Mouse (Mus musculus) right cerebral cortex, postnatal 36 days (tissue): ENCODE results near the gene AL607142.1.

Experiments used
- DNase-seq, 2 experiments: peaks; one replicate each; pipeline ENCODE4 v3.0.0; 2022; ENCODE audit warnings: low spot score in 2 of 2, mixed read lengths in 1 of 2

AL607142.1 gene

DNA sequence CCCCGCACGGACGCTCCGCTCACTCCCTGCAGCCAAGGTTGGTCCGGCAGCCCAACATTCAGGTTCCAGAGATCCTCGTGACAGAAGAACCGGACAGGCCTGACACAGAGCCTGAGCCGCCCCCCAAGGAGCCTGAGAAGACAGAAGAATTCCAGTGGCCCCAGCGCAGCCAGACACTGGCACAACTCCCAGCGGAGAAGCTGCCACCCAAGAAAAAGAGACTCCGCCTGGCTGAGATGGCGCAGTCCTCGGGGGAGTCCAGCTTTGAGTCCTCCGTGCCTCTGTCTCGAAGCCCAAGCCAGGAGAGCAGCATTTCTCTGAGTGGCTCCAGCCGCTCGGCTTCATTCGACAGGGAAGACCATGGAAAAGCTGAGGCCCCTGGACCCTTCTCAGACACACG lies 32.1 kb downstream of the AL607142.1 start:
- no peak for DNase-seq

DNA sequence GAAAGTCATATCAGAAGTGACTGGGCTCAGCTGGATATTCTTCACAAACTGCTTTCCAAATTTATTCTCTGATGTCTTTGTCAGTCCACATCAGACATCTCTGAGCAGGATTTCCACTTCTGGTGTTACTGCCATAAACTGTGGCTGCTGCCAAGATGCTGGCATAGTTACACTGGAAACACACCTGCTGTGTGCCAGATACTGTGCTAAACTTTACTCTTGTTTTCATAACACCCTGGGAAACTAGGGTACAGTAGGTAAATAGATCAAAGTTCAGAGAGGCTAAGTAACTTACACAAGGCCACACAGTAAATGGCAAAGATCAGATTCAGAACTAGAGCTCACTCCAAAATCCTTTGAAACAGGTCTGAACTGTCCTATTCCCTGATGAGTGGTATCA lies 36.4 kb downstream of the AL607142.1 start:
- no peak for DNase-seq

DNA sequence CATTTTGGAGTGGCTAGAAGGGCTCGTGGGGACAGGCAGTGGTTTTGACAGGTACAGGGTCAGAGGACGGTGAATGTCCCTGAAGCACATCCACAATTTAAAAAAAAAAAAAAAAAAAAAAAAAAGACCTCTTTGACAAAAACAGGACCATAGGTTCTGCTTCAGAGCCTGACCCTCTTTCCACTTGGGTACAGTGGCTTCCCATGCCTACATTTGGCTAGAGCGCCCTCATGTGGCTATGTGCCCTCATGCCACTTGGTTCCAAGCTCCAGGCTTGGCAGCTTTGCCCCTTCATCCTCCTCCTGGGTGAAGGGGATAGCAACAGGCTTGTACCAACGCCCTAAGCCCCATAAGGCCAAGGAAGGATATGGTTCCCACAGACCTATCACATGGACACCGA lies 39.8 kb downstream of the AL607142.1 start:
- DNase-seq = peak in 1 of 2 experiments; percentile 55

DNA sequence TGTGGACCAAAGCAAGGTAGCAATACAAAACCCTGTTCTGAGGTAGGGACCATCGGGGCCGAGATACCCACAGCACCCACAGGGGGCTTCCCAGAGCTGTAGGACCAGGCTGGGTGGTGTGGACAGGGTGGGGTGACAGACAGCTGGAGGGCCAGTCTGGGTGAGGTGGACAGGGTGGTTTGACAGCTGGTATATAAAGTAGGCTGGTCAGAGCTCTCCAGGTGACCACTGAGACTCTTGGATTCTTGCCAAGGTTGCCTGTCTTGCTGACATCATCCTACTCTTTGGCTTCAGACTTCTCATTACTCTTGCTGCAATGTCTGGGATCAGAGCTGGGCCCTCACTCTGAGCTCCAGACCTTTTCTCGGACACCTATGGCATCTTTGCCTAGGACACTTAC lies 41.6 kb downstream of the AL607142.1 start:
- no peak for DNase-seq

DNA sequence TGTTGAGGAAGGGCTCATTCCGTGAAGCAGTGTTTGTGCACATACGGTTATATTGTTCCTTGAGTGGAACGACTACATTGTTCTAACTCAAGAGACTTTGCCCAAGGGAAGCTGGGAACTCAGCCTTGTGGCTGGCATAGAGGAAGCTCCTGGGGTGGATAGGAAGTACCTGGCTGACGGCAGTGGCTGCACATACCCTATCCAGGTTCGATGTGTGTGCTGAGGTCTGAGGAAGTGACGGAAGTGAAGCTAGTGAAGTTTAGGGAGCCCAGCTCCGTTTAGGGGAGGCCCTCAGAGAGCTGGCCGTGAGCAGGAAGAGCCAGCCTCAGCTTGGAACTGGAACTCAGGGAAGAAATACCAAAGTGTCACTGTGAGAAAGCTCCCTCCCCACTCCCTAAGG lies 43.0 kb downstream of the AL607142.1 start:
- DNase-seq = no peak

DNA sequence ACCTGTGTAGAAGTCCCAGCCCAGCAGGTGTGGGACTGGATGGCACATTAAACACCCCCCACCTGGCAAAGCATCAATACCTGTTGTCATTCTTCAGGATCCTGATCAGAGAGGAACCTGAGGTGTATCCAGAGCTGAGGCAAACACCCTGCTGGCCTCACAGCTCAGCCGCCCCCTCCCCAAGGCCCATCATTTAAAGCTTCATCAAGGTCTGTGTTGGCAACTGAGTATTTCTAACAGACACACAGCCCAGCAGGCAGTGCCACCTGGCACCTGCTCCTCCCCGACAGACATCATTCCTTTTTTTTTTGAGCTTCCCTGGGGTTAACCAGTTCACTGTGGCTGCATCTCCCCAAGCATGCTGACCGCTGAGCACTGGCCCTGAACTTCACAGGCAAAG lies 50.7 kb downstream of the AL607142.1 start:
- DNase-seq = no peak

DNA sequence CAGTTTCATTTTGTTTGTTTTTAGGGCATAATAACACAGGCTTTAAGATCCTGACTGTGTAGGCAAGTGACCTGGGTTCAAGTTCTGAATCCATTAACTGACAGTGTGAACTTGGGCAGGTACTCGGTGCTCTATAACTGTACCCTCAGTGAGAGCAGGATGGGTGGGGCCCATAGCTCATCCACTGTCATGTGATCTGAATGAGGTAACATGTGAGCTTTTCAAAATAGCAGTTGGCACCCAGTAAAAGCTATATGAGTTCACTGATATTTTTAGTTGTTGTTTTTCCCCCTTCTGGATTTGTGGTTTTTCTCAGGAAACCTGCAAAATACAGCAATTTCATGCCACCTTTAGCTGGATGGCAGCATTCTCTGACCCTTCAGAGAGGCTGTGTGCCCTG lies 51.5 kb downstream of the AL607142.1 start:
- no peak for DNase-seq

DNA sequence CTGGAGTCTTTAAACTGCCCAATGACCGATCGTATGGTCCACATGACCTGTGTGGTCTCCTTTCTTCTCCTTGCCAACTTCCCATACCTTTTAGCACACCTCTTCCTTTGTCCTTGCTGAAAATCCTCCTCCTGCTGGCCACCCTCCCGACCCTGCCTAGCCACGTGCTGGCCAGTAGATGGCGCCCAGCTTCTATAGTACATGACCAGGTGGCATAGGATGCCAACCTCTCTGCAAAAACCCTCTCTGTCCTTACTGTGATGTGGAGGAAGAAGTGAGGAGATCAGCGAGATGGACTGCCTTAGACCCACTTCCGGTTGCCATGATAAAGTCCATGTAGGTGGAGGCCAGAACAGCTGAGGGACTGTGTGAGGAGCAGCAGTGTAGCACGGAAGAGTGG lies 55.5 kb downstream of the AL607142.1 start:
- peak in 1 of 2 experiments; percentile 42 for DNase-seq

DNA sequence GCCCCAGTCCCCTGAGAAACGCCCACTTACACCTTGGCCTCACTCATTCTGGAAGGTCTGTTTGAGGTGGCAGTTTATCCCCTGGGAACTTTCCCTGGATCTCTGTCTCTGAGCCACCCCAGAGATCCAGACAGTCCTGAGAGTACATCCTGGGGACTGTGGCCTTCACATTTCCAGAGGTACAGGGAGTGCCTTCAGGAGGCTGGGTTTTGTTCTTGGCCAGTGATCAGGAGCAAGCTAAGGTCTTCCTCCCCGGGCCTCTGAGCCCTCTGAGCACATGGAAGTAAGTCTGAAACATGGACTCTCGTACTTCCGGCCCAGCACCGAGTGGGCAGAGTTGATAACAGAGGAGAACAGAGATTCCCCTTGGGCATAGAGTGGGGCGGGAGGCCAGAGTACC lies 59.9 kb downstream of the AL607142.1 start:
- DNase-seq = no peak

DNA sequence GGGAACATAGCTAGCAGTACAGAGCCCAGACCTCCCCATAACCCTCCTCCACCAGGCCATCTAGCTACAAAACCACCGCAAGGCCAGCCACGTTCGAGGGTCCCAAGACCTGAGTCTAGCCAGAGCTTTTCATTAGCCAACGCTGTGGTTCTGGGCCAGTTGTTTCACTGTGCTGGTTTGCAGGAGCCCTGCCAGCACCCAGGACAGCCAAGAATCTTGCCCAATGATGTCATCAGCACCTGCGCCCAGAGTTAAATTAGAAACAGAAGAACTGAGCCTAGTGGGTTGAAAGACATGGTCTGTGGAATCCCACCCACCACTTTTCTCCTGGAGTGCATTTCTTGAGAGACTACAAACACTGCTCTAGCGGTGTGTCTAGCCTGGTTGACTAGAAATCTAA lies 61.3 kb downstream of the AL607142.1 start:
- peak; percentile 51 to 63 for DNase-seq

DNA sequence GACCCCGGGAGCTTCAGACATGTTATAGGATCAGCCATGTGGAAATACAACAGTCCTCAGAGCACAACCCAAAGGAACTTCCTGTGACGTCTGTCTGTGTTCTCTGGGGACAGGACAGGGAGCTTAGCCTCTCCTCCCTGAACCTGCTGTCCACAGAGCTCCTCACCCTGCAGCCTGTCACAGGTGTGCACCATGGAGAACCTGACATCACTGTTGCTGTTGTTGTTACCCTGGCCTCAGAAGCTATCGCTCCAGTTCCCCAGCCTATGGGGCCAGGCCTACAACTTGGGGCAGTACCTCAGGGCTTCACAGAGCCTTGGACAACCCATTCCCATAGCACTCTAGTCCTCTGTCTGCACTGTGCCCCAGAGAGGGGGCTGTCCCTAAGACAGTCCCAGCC lies 62.5 kb downstream of the AL607142.1 start:
- no peak for DNase-seq

DNA sequence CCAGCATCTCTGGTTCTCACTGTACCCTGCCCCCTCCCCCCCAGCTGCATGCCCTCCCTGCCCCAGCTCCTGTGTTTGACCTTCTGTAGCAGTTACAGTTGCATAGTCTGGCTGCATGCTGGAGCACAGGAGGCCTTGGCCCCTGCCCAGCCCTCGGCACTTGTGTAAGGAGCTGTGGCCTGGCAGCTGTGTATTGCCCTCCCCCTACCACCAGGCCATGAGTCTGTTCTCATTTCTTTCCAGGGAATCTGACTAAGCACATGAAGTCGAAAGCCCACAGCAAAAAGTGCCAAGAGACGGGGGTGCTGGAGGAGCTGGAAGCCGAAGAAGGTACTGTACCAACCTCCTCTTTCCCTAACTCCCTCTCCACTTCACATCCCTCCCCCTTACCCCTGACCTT lies 63.2 kb downstream of the AL607142.1 start:
- DNase-seq = peak in 1 of 2 experiments; percentile 43

DNA sequence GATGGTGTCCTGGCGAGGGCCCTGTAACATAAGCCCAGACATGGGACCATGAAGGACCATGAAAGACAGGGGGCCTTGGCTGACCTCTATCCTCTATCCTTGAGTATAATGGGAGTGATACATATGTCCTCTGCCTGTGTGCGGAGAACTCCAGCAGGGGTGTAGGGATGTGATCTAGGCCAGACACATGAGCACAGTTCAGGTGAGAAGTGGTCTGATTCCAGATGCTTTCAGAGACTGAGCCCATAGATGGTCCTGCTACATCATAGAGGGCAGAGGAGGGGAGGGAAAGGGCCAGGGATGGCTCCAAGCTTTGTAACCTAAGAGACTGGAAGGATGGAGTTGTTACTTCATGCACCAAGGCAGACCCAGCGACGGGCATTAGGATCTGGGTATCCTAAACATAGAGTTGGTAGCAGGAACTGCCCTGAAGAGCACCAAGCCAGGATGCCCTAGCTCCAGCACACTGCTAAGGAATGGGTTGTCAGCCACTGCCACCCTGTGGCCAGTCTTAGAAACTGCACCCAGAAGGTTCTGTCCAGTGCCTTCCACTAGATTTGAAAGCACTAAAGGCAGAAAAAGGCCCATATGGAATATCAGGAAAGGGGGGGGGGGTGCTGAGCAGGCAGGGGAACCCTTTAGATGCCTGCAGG lies 64.6 kb downstream of the AL607142.1 start:
- DNase-seq = peak; percentile 47 to 48

DNA sequence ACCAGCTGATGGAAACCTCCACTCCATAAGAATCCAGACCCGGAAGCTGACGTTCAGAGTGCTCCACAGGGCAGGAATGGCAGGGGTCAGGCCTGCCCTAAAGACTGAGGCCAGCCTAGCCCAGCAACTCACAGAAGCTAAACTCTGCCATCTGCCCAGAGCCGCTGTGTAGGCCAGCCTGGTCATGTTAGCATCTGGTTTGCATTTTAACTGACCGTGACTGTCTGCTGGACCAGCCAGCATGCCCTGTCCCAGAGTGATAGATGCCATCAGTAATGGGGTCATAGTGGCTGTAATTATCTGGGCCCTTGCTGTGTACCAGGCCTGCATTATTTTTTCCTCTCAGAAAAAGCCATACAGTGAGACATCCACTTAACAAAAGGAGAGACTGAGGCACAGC lies 66.1 kb downstream of the AL607142.1 start:
- no peak for DNase-seq

DNA sequence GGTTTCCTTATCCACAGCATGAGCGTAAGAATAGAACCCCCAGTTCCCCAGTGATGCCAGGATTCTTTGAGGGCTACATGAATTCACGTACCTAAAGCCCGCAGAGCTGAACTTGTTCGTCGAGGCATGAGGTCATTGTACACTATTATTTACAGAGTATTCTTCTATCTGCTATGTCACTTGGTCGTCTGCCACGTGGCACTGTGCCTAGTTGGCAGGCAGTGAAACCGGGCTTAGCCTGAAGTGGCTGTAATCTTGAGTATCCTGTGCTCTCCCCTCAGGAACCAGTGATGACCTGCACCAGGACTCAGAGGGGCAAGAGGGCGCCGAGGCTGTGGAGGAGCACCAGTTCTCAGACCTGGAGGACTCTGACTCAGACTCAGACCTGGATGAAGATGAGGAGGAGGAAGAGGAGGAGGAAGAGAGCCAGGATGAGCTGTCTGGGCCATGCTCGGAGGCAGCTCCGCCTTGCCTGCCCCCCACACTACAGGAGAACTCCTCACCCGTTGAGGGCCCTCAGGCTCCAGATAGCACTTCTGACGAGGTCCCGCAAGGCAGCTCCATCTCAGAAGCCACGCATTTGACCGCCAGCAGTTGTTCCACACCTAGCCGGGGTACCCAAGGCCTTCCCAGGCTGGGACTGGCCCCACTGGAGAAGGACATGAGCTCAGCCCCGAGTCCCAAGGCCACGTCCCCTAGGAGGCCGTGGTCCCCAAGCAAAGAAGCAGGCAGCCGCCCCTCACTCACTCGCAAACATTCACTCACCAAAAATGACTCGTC lies 66.8 kb downstream of the AL607142.1 start:
- no peak for DNase-seq

DNA sequence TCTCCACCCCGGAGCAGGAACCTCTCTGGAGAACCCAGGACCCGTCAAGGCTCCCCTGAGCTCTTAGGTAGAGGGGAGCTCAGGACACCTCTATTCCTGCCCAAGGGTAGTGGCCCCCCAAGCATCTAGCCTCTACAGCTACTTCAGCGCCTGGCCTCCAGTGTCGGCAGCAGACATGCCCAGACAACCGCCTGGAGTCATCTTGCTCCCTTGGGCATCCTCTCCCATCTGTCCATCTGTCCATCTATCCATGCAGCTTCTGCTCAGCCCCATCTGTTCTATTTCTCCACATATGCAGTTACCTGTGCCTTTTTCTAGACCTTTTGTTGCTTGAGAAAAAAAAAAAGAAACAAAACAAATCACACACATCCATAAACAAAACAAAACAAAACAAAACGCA lies 69.4 kb downstream of the AL607142.1 start:
- no peak for DNase-seq

DNA sequence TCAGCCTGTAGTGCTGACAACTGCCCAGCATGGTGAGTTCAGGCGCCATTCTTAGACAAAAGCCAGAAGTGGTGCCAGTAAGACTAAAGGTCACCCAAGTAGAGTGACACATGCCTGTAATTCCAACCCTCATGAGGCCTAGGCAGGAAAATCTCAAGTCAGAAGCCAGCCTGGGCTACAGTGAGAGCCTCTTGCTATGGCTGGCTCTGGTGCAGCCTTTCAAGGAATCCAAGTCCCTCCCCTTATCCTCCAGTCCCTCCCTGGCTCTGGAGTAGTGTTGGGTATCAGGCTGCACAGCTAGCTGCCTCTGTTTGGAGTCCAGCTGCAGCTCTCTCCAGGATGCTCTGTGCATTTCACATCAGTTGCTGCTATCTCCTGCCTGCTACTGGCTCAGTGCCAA lies 77.0 kb downstream of the AL607142.1 start:
- DNase-seq = no peak

DNA sequence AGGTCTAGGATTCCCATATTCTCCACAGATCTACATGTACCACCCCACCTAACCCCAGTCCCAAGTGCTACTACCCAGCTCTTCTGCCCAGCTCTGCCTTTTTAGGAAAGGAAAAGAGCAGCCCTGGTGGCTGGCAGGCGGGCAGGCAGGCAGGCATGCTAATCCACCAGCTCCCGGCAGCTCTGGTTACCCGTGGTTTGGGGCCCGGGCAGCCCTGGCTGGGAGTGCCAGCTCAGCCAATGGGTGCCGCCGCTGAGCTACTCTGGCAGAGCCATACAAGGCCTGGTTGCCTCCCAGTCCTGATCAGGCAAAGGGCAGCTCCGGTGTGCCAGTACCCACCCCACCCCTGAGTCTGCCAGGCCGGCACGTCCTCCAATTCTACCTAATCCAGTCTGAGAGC lies 78.1 kb downstream of the AL607142.1 start:
- no peak for DNase-seq
